Mouse (Mus musculus): Measurements from ENCODE around the gene Bcl2l15.
A peak's percentile ranks its signal among the peaks of the same experiment; 100 is the strongest.
"Not testable (repeated sequence)": the region's sequence is repeated elsewhere in the genome, so short reads cannot be mapped to it uniquely, and the experiment has no call there.

Gene Bcl2l15

DNA sequence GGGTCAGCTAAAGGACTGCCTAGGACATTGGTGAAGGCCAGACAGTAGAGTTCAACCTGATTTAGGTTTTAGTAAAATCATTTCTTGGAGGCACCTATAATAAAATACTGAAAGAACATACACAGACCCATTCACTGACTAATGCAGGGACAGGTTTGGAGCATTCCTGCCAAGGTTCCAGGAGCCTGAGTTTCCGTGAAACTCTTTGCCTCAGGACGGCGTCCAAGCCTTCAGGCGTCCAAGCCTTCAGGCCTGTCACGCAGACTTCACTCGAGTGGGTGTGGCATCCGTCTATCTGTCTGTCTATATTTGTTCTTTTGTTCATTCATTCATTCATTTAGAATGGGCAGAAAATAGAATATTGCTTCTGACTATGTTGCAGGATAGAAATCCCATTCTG, 1.3 kb upstream of the Bcl2l15 start:
- no peak for DNase-seq (ENCODE audit: low spot score)

DNA sequence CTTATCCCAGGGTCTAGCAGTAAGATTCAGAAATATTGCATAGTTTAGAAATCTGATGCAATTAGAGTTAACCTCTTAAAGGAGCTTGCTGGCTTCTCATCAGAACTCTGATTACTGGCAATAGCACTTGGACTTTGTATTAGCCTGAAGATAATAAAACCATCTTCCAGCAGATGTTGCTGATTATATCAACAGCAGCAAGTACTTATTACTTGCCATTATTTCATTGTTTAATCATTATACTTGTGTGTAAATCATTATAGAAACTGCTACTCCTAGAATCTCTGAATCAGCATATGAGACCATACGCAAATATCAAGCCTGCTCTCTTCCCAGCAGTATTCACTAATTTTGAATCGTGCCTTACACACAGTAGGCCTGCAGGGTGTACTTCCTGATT, 1.6 kb downstream of the Bcl2l15 start:
- DNase-seq (ENCODE audit: low spot score): no peak

DNA sequence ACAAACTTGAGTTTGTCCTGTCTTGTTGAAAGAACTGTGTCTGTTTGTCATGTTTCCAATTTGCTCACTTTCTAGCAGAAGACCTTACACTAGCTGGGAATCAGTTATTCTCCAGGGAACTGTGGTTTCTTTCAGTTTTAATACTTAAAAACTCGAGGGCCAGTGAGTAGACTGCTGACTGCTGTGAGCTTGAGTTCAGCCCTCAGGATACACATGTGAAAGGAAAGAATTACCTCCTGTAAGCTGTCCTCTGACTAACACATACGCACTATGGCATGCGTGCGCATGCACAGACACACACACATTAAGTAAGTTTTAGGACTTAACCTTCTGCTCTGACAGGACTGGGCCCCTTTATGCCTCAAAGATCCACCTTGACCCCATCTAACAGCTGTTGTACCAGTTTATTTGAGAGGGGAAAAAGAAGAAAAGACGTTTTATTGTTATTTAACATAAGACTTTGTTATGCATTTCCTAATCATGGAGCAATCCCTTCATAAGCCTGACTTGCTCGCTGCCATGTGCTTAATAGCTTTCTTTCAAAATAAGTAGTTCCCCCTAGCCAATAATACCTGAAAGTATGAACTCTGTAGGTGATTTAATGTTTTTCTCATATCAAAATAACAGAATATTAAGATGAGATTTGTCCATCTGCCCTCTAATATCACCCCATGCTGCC, 3.0 kb downstream of the Bcl2l15 start:
- DNase-seq (ENCODE audit: low spot score): no peak

DNA sequence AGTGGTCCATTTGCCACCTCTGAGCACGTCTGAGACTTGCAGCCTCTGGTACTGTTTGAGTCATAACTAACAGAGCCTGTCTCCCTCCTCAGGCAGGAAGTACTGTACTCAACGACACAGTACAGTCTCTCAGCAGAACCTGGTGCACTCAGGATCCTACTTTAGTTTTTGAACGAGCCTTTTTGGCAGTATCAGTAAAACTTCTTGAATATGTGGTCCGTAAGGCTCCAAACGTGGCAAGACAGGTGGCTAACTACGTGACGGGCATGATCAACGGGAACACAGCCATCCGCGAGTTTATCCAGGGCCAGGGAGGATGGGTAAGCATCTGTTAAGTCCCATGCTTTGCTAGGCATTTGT, 3.5 kb downstream of the Bcl2l15 start:
- no peak for DNase-seq (ENCODE audit: low spot score)

DNA sequence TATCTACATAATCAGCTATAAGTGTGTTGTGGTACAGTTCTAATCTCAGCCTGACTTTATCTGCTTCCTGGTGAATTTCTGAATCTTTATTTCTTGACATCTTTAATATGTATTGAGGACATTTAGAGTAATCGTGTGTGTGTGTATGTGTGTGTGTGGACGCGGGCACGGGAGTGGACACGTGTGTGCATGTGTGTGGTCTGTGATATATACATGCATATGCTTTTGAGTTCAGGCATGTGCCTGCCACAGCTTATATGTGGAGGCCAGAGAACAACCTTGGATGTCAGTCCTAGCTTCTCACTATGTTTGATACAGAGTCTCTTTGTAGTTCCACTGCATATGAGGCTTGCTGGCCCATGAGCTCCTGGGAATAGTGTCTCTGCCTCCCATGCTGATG, 4.1 kb downstream of the Bcl2l15 start:
- no peak for DNase-seq (ENCODE audit: low spot score)

DNA sequence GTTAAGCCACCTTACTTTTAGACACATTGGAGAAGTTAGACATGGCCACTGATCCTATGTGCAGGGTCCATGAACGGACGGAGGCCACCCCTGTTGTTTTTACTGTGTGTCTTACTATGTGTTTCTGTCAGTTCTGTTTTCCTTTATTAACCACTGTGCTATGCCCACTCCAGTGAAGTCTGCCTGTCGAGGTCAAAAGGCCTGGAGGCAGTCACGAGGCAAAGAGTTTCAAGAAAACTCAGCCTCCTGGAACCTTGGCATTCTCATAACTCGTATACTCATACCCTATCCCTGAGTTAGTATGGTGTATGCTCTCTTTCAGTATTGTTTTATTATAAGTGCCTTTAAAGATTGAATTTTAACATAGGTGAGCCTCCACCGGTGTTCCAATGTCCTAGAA, 7.3 kb downstream of the Bcl2l15 start:
- DNase-seq (ENCODE audit: low spot score): no peak

DNA sequence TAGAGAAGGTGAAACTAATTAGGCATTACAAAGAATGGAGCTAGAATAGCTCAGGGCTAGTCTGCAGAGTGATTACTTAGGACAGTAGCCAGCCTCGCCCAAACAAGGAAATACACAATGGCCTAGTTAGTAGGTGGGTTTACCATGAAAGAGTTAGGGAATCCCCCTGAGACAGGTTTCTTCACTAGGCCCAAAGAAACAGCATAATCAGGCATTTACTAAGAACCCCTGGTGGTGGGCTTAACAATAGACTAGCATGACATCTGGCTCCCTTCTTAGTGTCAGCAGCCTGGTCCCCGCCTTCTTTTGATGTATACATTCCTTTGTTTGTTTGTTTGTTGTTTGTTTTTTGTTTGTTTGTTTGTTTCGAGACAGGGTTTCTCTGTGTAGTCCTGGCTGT, 7.8 kb downstream of the Bcl2l15 start:
- DNase-seq (ENCODE audit: low spot score): not testable (repeated sequence)

DNA sequence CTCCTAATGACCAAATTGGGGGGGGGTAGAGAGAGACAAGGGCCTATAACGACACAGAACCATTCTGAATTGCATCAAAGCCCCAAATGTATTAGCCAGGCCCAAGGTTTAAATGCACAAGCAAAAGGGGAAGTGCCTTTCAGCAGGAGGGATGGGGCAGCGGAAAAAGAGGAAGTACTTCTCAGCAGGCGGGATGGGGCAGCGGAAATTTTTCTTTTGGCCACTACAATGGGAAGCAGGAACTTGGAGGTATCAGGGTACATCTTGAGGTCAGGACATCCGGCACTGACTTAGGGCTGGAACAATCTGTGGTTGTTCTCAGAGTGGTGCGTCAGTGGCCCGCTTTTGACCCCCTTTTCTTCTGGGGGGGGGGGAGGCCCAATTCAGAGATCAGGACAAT, 8.5 kb downstream of the Bcl2l15 start:
- DNase-seq (ENCODE audit: low spot score): not testable (repeated sequence)

DNA sequence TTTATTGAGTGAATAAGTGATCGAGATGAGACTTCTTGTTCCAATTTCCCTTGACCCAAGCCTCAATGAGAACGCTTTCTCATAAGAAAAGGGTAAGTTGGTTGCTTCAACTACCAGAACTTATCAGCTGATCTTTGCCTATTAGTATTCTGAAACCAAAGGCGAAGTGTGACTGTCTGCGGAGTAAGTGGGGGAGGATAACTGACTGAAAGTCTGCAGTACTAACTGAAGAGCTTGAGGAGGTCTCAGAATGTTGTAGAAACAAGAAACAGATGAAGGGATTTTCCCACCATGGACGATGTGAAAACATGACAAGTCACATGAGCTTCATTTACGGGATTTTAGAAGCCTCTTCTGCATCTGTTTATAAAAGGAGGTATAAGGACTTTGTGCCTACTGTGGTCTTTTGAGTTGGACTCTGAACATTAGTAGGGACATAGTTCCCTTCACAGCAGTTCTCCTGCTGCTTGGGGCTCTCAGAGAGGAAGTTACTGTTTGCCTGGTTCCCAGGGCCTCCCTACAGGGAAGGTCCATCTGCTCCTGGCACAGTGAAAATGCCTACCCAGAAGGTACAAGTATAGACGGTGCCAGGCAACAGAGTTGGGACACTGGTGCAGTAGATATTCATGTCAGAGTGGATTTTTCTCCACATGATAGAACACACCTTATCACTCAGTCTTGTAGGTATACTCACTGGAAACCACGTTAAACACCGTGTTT, 18.4 kb downstream of the Bcl2l15 start:
- no peak for DNase-seq (ENCODE audit: low spot score)

DNA sequence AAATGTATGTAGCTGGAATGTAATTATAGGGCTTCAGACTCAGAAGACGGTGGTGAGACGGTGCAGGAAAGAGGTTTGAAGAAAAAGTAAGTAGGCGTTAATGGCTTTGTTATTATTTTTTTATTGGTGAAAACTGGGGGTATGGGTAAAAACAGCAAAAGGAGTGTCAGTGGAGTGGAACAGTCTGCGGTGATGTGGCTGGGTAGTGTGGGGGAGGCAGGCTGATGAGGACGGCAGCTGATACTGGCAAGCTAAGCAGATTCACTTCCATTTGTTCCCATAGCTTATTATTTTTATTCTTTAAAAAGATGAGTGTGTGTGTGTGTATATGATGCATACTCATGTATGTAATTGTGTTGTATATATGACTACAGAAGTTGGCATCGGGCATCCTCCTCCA, 19.1 kb downstream of the Bcl2l15 start:
- no peak for DNase-seq (ENCODE audit: low spot score)

DNA sequence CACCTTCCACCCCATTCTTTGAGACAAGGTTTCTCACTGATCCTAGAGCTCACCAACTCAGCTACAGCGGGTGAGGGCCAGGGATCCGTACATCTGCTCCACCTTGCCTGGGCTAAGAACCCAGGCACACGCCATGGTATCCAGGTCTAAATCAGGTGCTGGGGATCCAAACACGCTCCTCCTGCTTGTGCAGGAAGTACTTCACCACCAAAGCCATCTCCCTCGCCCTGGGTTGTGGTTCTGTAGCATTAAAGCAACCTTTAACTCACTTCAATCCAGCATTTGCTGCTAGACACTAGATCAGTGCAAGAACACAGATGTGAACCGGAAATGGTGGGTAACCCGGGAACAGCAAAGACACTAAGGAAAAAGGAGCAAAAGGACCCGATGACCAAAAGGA, 19.5 kb downstream of the Bcl2l15 start:
- DNase-seq (ENCODE audit: low spot score): no peak

DNA sequence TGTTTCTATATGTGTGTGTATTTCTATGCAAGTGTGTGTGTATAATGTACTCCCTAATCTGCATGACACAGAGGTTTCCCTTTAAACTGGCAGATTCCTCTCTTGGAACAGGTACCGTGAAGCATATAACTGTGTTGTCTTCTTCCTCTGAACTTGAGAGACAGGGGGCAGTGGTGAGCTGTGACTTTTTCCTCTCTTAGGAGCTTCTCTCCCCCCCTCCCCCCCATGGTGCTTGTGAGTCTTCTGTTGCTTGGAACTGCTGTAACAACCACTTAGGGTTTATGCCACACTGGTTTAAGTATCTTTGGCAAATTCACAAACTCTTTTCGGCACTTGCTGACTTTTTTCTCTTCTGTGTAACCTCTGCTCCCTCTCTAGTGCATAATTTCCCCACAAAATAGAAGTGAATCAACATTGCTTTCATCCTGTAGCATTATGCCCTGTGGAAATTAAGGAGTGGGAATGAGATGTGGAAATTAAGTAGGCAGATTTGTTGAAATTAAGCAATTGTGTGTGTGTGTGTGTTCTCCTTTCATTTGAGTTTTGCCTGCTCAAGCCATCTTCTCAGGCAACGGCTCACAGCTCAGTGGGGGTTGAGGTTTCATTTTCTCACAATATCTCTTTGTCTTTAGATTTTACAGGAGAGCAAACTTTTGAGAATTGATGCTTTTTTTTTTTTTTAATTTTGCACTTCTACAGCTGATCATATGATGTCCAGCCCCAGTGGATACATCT, 20.3 kb downstream of the Bcl2l15 start:
- DNase-seq (ENCODE audit: low spot score): peak; percentile 14

DNA sequence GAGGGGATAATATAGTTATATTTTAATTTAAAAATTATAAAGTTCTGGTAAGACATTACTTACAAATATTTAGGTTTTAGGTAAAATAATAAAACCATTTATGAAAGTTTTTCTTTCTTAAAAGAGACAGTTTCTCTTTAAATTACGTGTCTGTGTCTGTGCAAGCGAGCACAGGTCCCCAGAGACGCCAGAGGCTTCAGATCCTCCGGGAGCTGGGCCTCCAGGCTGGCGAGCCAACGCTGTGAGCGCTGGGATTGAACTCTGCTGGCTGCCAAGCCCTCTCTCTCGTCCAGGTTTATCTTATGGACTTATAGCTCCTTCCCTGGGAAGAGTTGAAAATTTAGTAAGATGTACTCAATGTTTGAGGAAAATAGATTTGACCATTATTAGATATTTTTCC, 21.4 kb downstream of the Bcl2l15 start:
- no peak for DNase-seq (ENCODE audit: low spot score)

DNA sequence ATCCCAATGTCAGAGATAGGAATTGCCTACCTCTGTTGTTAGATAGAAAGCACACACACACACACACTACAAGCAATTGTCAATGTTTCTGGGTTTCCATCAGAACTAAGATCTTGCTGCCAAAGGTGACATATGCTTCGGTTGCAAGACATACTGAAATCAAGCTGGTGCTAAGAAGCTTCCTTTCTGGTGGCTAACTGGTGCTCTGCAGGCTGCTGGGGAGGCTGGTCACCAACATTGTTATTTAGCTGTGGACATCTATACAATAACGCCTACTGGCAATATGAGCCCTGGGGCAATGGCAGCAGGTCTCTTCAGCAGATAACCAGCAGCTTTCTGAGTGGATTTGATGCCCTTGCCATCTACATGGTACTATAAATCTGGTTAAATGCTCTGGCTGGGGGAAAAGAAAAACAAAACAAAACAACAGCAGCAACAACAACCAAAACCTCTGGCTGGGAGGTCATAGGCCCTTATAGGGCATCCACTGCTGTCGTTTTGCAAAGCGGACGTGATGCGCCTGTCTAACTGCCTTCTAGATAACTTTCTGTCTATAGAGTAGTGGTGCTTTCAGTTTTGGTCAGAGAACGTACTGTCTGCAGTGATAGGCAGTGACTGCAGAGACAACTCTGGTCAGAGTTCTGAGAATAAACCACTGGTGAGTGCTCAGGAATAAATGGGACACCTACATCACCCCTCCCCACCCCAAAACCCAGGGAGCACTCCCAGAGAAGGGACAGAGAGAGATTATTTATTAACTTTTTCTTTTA, 24.8 kb downstream of the Bcl2l15 start:
- DNase-seq (ENCODE audit: low spot score): no peak

DNA sequence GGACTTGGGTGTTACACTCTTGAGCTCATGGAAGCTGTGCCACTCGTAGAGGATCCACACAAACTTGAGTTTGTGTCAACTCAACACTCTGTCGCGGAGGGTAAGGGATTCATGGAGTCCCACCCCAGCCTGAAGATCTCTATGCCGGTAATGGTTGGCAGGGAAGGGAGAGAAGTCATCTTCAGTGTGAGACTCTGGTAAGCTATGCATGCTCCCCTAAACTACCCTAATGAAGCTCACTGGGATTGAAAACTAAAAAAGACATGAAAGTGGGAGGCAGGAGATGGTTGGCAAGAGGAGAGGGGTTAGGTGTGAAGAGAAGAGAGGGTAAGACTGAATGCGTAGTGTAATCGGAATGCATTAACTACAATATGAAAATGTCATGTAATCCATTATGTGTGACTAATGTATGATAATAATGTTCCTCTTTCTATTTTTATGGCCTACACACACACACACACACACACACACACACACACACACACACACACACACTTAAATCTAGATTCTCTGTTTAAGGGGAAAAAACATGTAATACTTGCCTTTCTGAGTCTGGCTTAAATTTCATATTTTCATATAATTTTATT, 25.7 kb downstream of the Bcl2l15 start:
- DNase-seq (ENCODE audit: low spot score): no peak

DNA sequence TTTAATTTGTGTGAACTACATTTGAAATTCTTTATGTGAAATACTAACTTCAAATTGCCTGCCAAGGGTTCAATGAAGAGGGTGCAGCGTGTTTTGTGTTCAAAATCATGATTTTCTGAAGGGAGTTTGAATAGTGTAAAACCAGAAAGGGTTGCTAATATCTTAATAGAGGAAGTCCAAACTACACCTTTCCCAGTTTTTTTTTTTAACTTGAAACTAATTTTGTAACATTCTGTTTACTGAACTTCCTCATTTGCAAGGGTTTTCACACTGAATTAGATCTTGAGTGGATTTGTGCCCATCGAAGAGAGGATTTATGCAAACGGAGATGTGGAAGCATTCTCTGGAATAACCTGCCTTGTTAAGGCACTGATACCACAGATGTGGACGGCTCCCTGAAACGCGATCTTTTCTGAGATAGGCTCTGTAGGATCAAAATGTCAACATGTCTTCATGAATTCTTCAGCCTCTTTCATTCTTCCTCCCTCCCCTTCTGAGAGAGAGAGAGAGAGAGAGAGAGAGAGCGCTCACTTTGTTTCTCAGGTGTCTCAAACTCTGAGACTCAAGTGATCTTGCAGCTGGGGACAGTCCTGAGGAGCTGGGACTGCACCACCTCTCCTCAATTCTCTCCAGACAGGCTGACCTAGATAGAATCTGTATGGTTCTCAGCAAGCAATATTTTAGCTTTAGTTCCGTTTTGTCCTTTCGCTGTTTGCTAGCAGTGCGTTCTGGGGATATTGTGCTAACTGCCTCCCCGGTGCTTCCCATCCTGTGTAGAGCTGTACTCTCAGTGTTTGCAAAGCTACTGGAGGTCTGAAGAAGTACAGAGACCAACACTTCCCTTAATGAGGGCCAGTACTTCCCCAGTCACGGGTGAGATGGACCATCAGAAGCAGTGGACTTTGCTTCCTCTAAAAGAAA, 26.7 kb downstream of the Bcl2l15 start, which contains the start of gene Ptpn22:
Gene Ptpn22, plus strand, starts transcription at position 915 of the 921 bp plus-strand sequence.
- DNase-seq (ENCODE audit: low spot score): no peak

DNA sequence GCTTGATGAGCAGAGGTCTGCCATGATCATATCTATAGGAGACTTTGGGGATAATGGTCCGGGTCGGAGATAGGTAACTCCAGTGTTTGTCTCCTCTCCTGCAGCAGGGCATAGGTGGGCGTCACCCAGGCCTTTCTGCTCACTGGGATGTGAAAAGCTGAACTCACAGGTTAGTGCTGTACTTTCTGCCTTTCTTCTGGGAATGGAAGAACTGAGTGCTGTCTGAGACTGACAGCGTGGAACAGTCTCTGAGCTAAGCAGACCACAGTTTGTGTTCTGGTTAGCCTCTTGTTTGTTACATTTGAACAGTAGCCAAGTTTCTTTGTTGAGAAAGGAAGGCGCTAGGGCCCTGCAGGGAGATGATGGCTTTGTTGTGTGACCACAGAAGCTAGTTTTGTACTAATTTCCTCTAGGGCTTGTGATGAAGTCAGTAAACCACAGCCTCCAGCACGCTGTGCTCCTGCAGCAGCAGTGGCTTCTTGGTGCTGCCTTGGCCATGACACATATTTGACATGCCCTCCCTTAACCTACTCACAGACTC, 27.5 kb downstream of the Bcl2l15 start:
- no peak for DNase-seq (ENCODE audit: low spot score)

DNA sequence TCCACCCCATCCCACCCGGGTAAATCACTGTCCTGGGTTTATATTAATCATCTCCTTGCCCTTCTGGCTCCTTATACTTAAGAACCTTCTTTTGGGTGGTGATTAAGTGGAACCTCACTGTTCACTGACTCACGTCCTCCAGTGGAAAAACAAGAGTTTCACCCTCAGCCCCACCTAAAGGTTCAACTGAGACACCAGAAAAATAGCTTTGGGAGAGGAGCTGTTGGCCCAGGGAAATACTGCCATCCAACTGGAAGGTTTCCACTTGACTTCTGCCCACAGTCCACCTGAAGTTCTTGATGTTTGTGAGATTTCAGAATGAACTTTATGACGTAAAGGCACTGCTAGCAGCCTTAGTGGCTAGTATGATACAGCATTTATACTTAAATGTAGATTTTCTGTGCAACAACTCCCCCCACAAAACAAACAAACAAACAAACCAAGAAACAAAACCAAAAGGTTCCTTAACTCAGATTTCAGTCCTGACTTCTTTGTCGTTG, 30.4 kb downstream of the Bcl2l15 start:
- DNase-seq (ENCODE audit: low spot score): no peak

DNA sequence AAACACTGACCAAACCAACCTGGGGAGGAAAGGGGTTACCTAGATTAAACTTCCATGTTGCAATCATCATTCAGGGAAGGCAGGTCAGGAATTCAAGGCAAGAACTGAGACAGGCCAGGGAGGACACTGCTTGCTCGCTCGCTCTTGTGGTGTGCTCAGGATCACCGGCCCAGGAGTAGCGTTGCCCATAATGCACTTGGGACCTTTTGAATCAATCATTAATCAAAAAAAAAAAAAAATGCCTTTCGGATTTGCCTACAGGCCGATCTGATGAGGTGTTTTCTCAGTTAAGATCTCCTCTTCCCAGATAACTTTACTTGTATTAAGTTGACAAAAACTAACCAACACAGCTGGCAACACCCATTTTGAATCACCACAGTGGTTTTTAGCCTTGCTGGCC, 31.8 kb downstream of the Bcl2l15 start:
- no peak for DNase-seq (ENCODE audit: low spot score)

DNA sequence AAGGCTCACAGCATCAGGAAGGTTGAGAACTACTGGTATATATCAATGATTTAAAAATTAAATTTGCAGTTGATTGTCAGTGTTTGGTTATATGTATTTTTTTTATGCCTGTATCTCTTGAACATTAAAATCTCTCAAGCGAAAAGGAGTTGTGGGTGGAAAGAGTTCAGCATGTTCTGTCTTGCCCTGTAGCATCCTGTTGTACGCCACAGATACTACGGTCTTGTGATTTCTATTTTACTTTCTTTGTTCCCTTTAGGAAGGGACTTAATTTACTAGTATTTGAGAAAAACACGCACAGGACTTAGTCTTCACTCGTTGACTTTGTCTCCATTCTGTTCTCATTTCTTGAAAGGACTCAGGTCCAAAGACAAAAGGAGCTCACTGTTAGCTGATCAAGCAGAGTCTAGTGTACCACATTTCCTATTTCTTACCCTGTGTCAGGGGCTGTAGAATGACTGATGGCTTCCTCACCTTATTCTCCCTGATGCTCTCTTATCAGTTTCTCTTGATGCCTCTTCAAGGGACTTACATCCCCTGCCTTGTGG, 35.1 kb downstream of the Bcl2l15 start:
- DNase-seq (ENCODE audit: low spot score): no peak

Measured in embryo, embryonic 10 days (tissue).